Mouse (Mus musculus): Measurements from ENCODE around the gene Tnrc6c.

- TF ChIP-seq CTCF (IDR thresholded peaks at IDR 0.05; ENCODE audit: control insufficient read depth, insufficient read depth, low read length) (no peak), POLR2A (IDR thresholded peaks at IDR 0.05; ENCODE audit: borderline replicate concordance, control insufficient read depth, low read depth, low read length) (no peak)
Measured at GRCm38 (mm10) chr11:117712065-117712464, 58.0 kb downstream of the Tnrc6c start.
